Mouse (Mus musculus) bone marrow macrophage, adult 2 months (primary cell): ENCODE results near the gene Cd68.

Source experiments
- CTCF ChIP-seq: IDR thresholded peaks from 2 replicates; pipeline ENCODE4 v1.5.1; 2012; ENCODE audit warnings: low read depth, mild to moderate bottlenecking, low read length, moderate library complexity
- POLR2A ChIP-seq: IDR thresholded peaks from 2 replicates; pipeline ENCODE4 v1.6.1; 2012; ENCODE audit warnings: mild to moderate bottlenecking, low read depth, low read length, borderline replicate concordance

GRCm38 (mm10) chr11:69663795-69664194 lies 2.2 kb downstream of the Cd68 start:
- TF ChIP-seq CTCF (no peak), POLR2A (no peak)
